Mouse (Mus musculus) monocyte, adult 2 months (primary cell): ENCODE measurements around the gene Cbx7.

ENCODE experiments used
- DNase-seq, 2 experiments: peaks; one replicate each; pipeline ENCODE4 v3.0.0; 2022; ENCODE audit warnings: low spot score in 2 of 2, low read depth in 1 of 2

Gene Cbx7

GRCm38 (mm10) chr15:80003581-80003980, 32.7 kb upstream of the Cbx7 start:
- DNase-seq, result no peak

DNA sequence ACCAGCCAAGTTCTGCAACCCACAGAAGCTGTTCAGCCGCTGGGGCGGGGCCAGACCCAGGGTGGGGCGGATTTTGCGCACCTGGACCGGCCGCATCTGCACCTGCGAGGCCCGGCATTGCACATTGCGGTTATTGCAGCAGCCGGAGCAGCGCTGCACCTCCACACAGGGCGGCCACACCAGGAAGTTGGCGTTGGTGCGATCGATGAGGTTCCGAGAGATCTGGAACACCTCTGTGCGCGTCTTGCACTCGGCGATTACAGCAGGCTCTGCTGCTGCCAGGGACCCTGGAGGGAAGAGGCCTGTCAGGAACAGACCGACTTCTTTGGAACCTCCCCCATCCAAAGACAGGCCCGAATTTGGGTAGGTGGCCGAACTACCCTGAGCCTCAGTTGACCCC, 30.7 kb upstream of the Cbx7 start:
- DNase-seq, result no peak

GRCm38 (mm10) chr15:80000694-80001093, 29.8 kb upstream of the Cbx7 start:
- DNase-seq, result no peak

DNA sequence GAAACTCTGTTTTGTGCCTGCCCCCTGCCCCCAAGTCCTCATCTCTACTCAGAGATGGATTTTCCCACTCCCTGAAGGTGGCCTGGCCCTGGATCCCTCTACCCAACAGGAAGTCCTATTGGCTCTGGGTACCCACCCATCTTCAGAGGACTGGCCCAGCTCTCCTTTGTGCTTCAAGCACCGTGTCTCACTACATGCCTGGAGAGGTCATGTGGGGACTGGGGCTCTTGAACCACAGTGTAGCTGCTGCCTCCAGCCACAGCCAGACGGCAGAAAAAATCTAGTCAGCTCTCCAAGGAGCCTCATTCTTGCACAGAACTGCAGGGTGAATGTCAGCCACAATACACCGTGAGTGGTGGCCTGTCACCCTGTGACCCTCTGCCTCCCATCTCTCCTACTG, 27.1 kb upstream of the Cbx7 start:
- DNase-seq, result no peak

DNA sequence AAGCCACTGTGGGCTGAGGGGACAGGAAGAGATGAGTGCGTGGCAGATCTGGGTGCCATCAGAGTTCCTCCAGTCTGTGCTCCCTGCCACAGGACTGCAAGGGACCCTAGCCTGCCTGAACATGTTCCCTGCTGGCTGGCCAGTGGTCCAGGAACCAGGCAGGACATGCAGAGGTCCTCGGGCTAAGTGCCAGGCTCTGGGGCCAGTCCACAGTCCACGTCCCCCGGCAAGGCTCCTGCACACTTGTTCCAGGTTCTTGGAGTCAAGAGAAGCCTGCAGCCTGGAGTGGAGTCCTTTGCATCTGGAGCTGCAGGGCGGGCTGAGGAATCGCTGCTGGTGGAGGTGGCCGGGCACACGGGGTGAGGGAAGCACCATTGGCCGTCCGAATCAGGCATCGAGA, 25.9 kb upstream of the Cbx7 start:
- no peak for DNase-seq

GRCm38 (mm10) chr15:79995552-79995951, 24.6 kb upstream of the Cbx7 start:
- no peak for DNase-seq

DNA sequence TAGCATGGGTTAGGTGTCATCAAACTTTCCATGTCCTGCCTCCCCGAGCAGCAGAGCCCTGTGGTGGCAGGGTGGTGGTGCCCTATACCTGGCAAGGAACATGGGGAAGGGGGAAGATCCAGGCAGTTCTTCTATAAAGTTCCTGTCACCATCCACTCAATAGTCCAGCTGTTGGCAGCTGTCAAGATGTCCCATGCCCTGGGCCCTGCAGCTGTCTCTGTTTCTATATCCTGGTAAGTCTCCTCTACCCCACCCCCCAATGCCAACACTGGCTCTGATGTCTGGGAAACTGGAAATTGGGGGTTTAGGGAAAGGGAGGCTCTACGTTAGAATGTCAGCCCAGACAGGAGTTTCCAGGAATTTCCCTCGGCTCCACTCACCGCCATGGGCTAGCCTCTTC, 23.6 kb upstream of the Cbx7 start:
- DNase-seq, result no peak

DNA sequence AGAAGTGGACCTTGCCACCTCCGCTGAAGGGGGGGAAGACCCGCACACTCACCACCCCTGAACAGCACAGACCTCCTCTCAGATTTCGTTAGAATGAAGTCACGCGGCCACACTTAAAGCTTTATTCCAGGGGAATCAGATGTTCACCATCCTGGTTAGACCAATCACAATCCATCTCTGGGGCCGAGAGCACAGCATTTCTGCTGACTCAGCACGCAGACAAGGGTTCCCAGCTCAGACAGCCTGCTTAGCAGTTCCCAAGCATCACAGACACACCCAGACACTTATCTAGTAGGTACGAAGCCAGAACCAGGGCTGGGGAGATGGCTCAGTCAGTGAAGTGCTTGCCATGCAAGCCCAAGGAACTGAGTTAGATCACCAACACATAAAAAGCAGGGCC, 15.3 kb upstream of the Cbx7 start:
- no peak for DNase-seq

GRCm38 (mm10) chr15:79985471-79985870, 14.6 kb upstream of the Cbx7 start:
- DNase-seq, result no peak

GRCm38 (mm10) chr15:79984152-79984551, 13.2 kb upstream of the Cbx7 start:
- no peak for DNase-seq

GRCm38 (mm10) chr15:79980716-79981115, 9.8 kb upstream of the Cbx7 start:
- no peak for DNase-seq

DNA sequence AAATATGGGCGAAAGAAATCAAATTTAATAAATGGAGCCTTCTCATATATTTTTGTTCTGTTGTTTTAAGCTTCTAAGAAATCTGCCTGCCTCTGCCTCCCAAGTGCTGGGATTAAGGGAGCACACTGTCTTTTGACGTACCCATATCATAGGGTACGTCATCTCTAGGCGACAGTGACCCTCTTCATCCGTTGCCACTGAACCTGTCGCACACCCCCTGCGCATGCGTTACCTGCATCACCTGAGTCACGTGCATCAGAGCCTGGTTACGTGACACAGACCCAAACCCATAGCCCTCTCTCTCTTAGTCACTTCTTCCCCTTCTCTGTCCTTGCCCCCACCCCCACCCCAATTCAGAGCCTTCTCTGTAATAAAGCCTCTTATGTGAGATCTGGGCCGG, 1.3 kb upstream of the Cbx7 start:
- DNase-seq, result no peak

DNA sequence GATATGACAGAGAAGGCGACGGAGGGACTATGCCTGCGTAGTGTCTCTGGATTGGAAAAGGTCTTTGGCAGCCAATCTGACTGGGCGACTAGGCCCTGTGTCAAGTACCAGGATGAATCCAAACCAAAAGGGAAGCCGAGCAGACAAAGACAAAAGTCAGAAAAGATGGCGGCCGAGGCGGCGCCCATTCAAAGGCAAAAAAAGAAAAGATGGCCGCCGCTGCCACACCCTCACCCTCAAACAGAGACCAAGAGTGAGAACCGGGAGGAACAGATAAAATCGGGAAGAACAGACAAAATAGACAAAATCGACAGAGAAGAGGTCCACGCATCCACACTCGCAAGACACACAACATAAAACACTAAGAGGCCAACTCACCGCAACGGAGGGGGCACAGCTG, 428 bp downstream of the Cbx7 start:
- DNase-seq, result no peak

DNA sequence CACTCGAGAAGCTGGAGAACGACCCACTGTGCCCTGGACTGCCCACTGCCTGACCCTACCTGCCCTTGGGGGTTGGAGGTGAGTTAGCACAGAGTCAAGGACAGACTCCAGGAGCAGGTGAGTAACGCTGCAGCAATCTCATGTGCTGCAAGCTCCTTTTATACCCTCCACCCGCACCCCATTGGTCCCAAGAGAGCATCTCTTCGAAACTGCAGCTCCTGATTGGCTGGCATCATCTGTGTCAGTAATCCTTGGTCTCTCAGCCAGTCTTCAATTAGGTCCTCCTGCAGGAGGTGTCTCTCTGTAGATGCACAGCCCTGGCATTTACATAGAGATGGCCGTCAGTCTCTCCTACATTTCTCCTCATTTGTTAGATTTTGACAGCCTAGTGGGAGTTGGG, 3.6 kb downstream of the Cbx7 start:
- DNase-seq, result no peak

GRCm38 (mm10) chr15:79964376-79964775, 6.5 kb downstream of the Cbx7 start:
- no peak for DNase-seq

GRCm38 (mm10) chr15:79962661-79963060, 8.3 kb downstream of the Cbx7 start:
- no peak for DNase-seq

DNA sequence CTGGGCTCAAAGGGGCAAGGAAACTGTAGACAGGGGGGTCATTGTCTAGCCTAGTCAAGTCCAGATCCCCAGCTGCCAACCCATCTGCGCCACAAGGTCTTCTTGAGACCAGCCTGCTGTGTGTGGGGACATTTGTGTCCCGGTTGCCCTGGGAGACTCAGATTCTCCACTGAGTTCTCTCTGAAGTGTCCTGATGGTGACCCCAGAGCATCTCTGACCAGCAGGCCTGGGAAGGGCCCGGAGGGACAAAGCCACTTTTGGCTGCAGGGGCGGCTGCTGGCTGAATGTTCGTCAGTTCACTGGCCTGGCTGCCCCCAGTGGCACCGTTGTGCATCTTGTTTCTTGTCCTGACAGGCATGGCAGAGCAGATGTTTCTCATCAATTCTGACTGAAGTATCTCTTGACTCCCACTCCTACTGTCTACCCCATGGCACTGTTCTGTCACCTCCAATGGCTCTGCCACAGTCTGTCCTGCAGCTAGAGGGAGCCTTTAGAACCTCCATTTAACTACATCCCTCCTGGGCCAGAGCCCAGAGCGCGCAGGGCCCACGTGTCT, 9.5 kb downstream of the Cbx7 start:
- DNase-seq, result no peak

DNA sequence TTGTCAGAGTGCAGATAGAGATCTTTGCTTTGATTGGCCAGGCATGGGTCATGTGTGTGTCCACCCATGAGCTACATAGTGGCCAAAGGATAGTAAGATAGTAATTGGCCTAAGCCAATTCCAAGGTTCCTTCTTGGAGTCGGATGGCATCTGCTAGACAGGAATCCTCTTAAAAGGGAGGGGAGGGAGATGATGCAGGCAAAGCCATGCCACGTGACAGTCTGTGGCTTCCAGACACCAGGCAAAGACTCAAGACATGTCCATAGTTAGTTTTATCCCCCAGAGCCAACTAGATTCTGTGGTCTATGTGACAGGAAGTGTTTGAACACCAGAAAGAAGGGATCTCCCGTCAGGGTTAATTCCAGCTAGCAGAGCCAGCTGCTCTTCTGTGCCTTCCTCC, 12.5 kb downstream of the Cbx7 start:
- no peak for DNase-seq

DNA sequence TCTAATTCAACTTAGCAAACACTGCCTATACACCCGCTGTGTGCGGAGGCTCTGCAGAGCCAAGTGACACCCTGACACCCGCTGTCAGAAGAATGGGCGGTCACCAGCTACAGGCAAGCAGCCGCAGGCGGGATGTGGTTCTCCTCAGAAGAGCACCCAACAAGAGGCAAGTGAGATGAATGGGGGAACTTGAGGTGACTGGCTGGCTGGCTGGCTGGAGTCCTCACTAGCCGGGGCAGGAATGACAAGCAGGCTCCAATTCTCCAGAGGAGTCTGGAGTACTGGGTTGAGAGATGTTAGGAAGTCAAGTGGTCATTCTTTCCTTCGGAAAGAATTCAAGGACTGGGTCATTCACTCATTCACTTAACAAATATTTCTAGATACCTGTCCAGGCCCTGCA, 14.4 kb downstream of the Cbx7 start:
- DNase-seq, result no peak

GRCm38 (mm10) chr15:79953470-79953869, 17.4 kb downstream of the Cbx7 start:
- DNase-seq, result no peak

DNA sequence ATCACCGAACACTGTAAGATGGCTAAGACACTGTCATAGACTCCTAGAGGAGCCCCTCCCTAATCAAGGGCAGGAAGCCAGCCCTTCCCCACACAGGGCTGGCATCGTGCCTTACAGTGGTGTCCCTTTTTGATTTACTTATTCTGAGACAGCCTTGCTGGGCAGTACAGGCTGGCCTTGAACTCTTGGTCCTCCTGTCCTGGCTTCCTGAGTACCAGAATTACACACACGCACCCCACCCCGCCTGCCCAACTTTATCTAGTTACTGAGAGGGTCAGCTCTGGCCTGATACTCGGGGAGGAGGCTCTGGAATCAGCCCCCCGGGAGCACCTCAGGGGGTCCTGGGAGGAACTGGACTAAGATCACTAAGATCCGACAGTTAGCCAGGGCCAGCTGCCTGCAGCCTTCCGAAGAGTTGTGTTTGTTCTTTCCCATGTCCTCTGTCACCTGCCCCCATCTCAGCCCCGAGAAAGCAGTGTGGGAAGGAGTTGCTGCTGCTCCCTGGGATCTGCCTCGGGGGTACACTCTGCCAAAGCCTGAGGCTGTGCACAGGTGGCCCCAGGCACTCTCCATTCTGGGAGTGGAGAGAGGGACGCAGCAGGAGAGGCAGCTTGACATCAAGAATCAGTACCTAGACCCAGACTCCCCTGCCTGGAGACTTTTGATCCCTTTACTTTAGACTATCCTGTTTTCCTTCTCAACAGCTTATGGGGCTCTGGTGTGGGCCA, 18.3 kb downstream of the Cbx7 start:
- DNase-seq, result no peak

DNA sequence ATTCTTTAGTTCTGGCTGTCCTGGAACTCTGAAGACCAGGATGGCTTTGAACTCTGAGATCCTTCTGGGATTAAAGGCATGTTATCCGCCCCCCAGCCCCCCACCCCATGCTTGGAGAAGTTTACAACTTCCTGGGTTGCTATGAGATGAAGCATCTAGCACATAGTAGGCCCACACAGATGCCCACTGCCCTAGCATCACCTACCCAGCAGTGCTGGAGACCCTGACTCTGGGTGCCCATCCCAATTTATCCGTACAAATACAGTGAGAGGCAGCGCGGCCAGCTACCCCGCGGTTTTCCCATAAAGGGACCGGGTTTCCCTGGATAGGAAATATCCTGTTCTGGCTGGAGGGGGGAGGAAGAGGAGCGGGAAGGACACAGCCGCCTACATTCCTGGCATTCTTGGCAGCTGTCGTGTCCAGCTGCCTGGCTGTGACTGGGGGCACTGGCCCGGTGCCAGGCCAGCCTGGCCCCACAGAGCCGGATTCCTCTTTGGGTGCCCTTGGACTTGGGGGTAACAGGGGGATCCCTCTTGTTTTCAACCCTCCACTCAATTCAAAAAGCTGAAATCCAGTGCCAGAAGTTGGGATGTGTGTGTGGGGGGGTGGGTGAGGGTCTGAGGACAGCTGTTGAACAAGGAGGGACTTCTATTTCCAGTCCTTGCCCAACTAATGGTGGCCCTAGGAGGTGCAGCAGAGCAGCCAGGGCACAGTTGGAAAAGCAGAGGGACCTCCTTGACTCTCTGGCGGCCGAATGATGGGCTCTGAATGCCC, 19.0 kb downstream of the Cbx7 start:
- no peak for DNase-seq

DNA sequence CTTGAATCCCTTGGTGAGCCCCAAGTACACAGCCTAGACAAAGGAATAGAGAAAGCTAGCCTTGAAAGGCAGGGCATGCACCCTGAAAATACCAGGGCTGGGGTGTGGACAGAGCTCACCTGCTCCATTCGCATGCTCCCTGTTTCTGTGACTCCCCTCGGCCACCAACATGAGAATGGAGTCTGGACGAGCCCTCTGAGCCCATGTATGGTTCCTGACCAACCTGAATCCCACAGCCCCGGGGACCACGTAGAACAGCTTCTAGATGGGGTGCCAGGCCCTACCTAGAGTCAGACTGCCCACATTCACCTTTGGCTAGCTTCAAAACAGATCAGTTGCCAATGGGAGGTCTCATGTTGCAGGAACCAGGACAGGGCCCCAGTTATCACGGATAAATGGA, 19.7 kb downstream of the Cbx7 start:
- no peak for DNase-seq
